Mouse (Mus musculus): Measurements from ENCODE around the gene Stat5b. TPM values are rescaled to one million over a fixed set of nuclear protein-coding genes. Genes with fewer than 3 reads are reported as not detected.

Gene Stat5b
- polyA plus RNA-seq, 1 experiment, result 178 TPM

GRCm38 (mm10) chr11:100816801-100817200, 33.7 kb downstream of the Stat5b start:
- no peak for TF ChIP-seq POLR2A (IDR thresholded peaks at IDR 0.05; ENCODE audit: control insufficient read depth, extremely low read depth, insufficient read depth, low read length, poor library complexity)
- no peak for TF ChIP-seq CTCF (IDR thresholded peaks at IDR 0.05; ENCODE audit: borderline replicate concordance, control insufficient read depth, extremely low read depth, insufficient read depth, low read length, poor library complexity)
- Histone ChIP-seq H3K27ac (ENCODE audit: control insufficient read depth, insufficient read depth, low read length) (no peak overlapping the region), H3K4me3 (ENCODE audit: control insufficient read depth, insufficient read depth, low read length) (no peak overlapping the region), H3K36me3 (ENCODE audit: control insufficient read depth, insufficient read depth, low read length) (no peaks in the 10 kb centered on the region), H3K27me3 (ENCODE audit: control insufficient read depth, insufficient read depth, low read length) (no peaks in the 10 kb centered on the region), H3K4me1 (replicated peaks; ENCODE audit: control insufficient read depth, insufficient read depth, low read length) (peaks cover 59% of the 10 kb centered on the region)
- WGBS, result 92% methylated on average over 4 of the region's 4 CpGs
- DNase-seq, result no peak

GRCm38 (mm10) chr11:100816342-100816741, 34.2 kb downstream of the Stat5b start:
- no peak for DNase-seq
- Histone ChIP-seq H3K27me3 (ENCODE audit: control insufficient read depth, insufficient read depth, low read length) (no peaks in the 10 kb centered on the region), H3K4me3 (ENCODE audit: control insufficient read depth, insufficient read depth, low read length) (no peak overlapping the region), H3K36me3 (ENCODE audit: control insufficient read depth, insufficient read depth, low read length) (no peaks in the 10 kb centered on the region), H3K27ac (ENCODE audit: control insufficient read depth, insufficient read depth, low read length) (no peak overlapping the region), H3K4me1 (replicated peaks; ENCODE audit: control insufficient read depth, insufficient read depth, low read length) (peaks cover 55% of the 10 kb centered on the region)
- TF ChIP-seq POLR2A (IDR thresholded peaks at IDR 0.05; ENCODE audit: control insufficient read depth, extremely low read depth, insufficient read depth, low read length, poor library complexity) (no peak), CTCF (IDR thresholded peaks at IDR 0.05; ENCODE audit: borderline replicate concordance, control insufficient read depth, extremely low read depth, insufficient read depth, low read length, poor library complexity) (no peak)
- 81% methylated on average over 3 of the region's 3 CpGs for WGBS

GRCm38 (mm10) chr11:100814498-100814897, 36.0 kb downstream of the Stat5b start:
- Histone ChIP-seq H3K4me1 (replicated peaks; ENCODE audit: control insufficient read depth, insufficient read depth, low read length) (peaks cover 45% of the 10 kb centered on the region), H3K27me3 (ENCODE audit: control insufficient read depth, insufficient read depth, low read length) (no peaks in the 10 kb centered on the region), H3K27ac (ENCODE audit: control insufficient read depth, insufficient read depth, low read length) (peak overlapping the region; percentile 84), H3K36me3 (ENCODE audit: control insufficient read depth, insufficient read depth, low read length) (peaks cover 5% of the 10 kb centered on the region; the same call in 1 of the 2 replicates), H3K4me3 (ENCODE audit: control insufficient read depth, insufficient read depth, low read length) (peak overlapping the region; percentile 3; the same call in 1 of the 2 replicates)
- 1% methylated on average over 13 of the region's 13 CpGs for WGBS
- TF ChIP-seq POLR2A (IDR thresholded peaks at IDR 0.05; ENCODE audit: control insufficient read depth, extremely low read depth, insufficient read depth, low read length, poor library complexity) (no peak), CTCF (IDR thresholded peaks at IDR 0.05; ENCODE audit: borderline replicate concordance, control insufficient read depth, extremely low read depth, insufficient read depth, low read length, poor library complexity) (no peak)
- peak; percentile 82 for DNase-seq

- no peak for TF ChIP-seq POLR2A (IDR thresholded peaks at IDR 0.05; ENCODE audit: control insufficient read depth, extremely low read depth, insufficient read depth, low read length, poor library complexity)
- TF ChIP-seq CTCF (IDR thresholded peaks at IDR 0.05; ENCODE audit: borderline replicate concordance, control insufficient read depth, extremely low read depth, insufficient read depth, low read length, poor library complexity), result no peak
- Histone ChIP-seq H3K4me3 (ENCODE audit: control insufficient read depth, insufficient read depth, low read length) (no peak overlapping the region), H3K27me3 (ENCODE audit: control insufficient read depth, insufficient read depth, low read length) (no peaks in the 10 kb centered on the region), H3K4me1 (replicated peaks; ENCODE audit: control insufficient read depth, insufficient read depth, low read length) (peaks cover 20% of the 10 kb centered on the region), H3K36me3 (ENCODE audit: control insufficient read depth, insufficient read depth, low read length) (peaks cover 22% of the 10 kb centered on the region), H3K27ac (ENCODE audit: control insufficient read depth, insufficient read depth, low read length) (no peak overlapping the region)
- 98% methylated on average over 2 of the region's 2 CpGs for WGBS
- DNase-seq, result no peak
Observed at GRCm38 (mm10) chr11:100811132-100811531, 39.4 kb downstream of the Stat5b start.

GRCm38 (mm10) chr11:100810516-100810915, 40.0 kb downstream of the Stat5b start:
- H3K36me3 ChIP-seq (ENCODE audit: control insufficient read depth, insufficient read depth, low read length), result peaks cover 27% of the 10 kb centered on the region
- WGBS, result 93% methylated on average over 9 of the region's 9 CpGs
- TF ChIP-seq CTCF (IDR thresholded peaks at IDR 0.05; ENCODE audit: borderline replicate concordance, control insufficient read depth, extremely low read depth, insufficient read depth, low read length, poor library complexity) (no peak), POLR2A (IDR thresholded peaks at IDR 0.05; ENCODE audit: control insufficient read depth, extremely low read depth, insufficient read depth, low read length, poor library complexity) (no peak)
- no peak for DNase-seq
- H3K4me1 ChIP-seq (replicated peaks; ENCODE audit: control insufficient read depth, insufficient read depth, low read length), result peaks cover 16% of the 10 kb centered on the region
- no peaks in the 10 kb centered on the region for H3K27me3 ChIP-seq (ENCODE audit: control insufficient read depth, insufficient read depth, low read length)
- H3K4me3 ChIP-seq (ENCODE audit: control insufficient read depth, insufficient read depth, low read length), result no peak overlapping the region
- H3K27ac ChIP-seq (ENCODE audit: control insufficient read depth, insufficient read depth, low read length), result no peak overlapping the region

- WGBS, result 95% methylated on average over 20 of the region's 20 CpGs
- peaks cover 64% of the 10 kb centered on the region for H3K36me3 ChIP-seq (ENCODE audit: control insufficient read depth, insufficient read depth, low read length)
- 0 out of 2 replicates have a peak, but pooled peaks cover 9% of the 10 kb centered on the region for H3K4me1 ChIP-seq (replicated peaks; ENCODE audit: control insufficient read depth, insufficient read depth, low read length)
- DNase-seq, result no peak
- H3K27me3 ChIP-seq (ENCODE audit: control insufficient read depth, insufficient read depth, low read length), result no peaks in the 10 kb centered on the region
- no peak overlapping the region for H3K4me3 ChIP-seq (ENCODE audit: control insufficient read depth, insufficient read depth, low read length)
- H3K27ac ChIP-seq (ENCODE audit: control insufficient read depth, insufficient read depth, low read length), result no peak overlapping the region
- TF ChIP-seq POLR2A (IDR thresholded peaks at IDR 0.05; ENCODE audit: control insufficient read depth, extremely low read depth, insufficient read depth, low read length, poor library complexity) (no peak), CTCF (IDR thresholded peaks at IDR 0.05; ENCODE audit: borderline replicate concordance, control insufficient read depth, extremely low read depth, insufficient read depth, low read length, poor library complexity) (no peak)
Observed at GRCm38 (mm10) chr11:100806380-100807305, 43.9 kb downstream of the Stat5b start.
